Mouse (Mus musculus) thymus, adult 2 months (tissue): Measurements from ENCODE around the gene Ptrh1.

ENCODE experiments used
- CTCF ChIP-seq: fragments of 200-500 bp; IDR thresholded peaks from 2 replicates; pipeline ENCODE4 v1.5.1; 2012; ENCODE audit warnings: mild to moderate bottlenecking, control low read depth, low read length, moderate library complexity, borderline replicate concordance; ENCODE audit not compliant: control insufficient read depth, poor library complexity, insufficient read depth; ENCODE audit errors: extremely low read depth
- POLR2A ChIP-seq: fragments of 200-500 bp; IDR thresholded peaks from 2 replicates; pipeline ENCODE4 v1.6.1; 2012; ENCODE audit warnings: mild to moderate bottlenecking, low read length, control low read depth, moderate library complexity; ENCODE audit not compliant: control insufficient read depth, poor library complexity, insufficient read depth; ENCODE audit errors: extremely low read depth

DNA sequence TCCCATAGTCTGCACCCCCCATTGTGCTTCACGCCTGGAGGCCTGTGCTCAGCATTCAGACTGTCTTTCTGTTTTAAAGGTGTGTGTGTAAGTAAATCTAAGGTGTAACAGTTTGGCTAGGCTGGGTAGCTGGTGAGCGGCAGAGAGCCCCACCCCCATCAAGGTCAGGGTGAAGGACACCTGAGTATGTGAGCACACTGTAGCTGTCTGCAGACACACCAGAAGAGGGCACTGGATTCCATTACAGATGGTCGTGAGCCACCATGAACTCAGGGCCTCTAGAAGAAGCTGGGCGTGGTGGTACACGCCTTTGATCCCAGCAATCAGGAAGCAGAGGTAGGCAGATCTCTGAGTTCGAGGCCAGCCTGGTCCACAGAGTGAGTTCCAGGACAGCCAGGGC lies 6.1 kb downstream of the Ptrh1 start:
- TF ChIP-seq CTCF (no peak), POLR2A (no peak)
